Mouse (Mus musculus) lung, embryonic 15.5 days (tissue): Measurements from ENCODE around the gene Nell2. TPM values are rescaled to one million over a fixed set of nuclear protein-coding genes. Genes with fewer than 3 reads are reported as not detected.

ENCODE experiments used
- ATAC-seq: fragments of 200-750 bp; cut with Nextera tagmentation; 2 replicates; pipeline ENCODE4 v1.8.0; 2017; ENCODE audit warnings: moderate number of reproducible peaks, borderline replicate concordance; ENCODE audit not compliant: low FRiP score, low TSS enrichment; ENCODE audit errors: extremely low read depth
- H3K27ac ChIP-seq: fragments of 300-500 bp; sonication (generic); 2 replicates; pipeline ENCODE4 v1.5.1; 2015; ENCODE audit warnings: moderate library complexity, mild to moderate bottlenecking, inconsistent platforms
- H3K27me3 ChIP-seq: fragments of 300-500 bp; sonication (generic); 2 replicates; pipeline ENCODE4 v1.6.1; 2015; ENCODE audit warnings: inconsistent platforms
- H3K36me3 ChIP-seq: fragments of 300-500 bp; sonication (generic); 2 replicates; pipeline ENCODE4 v1.6.1; 2015; ENCODE audit warnings: inconsistent platforms
- H3K4me1 ChIP-seq: fragments of 300-500 bp; sonication (generic); 2 replicates; pipeline ENCODE4 v1.6.1; 2015; ENCODE audit warnings: inconsistent platforms
- H3K4me2 ChIP-seq: fragments of 300-500 bp; sonication (generic); 2 replicates; pipeline ENCODE4 v1.6.1; 2015; ENCODE audit warnings: inconsistent platforms, mild to moderate bottlenecking, moderate library complexity
- H3K4me3 ChIP-seq: fragments of 300-500 bp; sonication (generic); 2 replicates; pipeline ENCODE4 v1.5.1; 2015; ENCODE audit warnings: mild to moderate bottlenecking, inconsistent platforms
- H3K9ac ChIP-seq: fragments of 300-500 bp; sonication (generic); 2 replicates; pipeline ENCODE4 v1.6.1; 2015; ENCODE audit warnings: inconsistent platforms
- H3K9me3 ChIP-seq: fragments of 300-500 bp; sonication (generic); 2 replicates; pipeline ENCODE4 v1.6.1; 2016; ENCODE audit warnings: inconsistent platforms
- WGBS: fragments of 180-500 bp; shearing (Covaris S2); methylation state at CpG from one replicate; pipeline ENCODE4 v1.1.7; 2015; 5-methylcytosine and 5-hydroxymethylcytosine counted together
- polyA plus RNA-seq: library from polyadenylated mRNA; unstranded; fragments of >200 nt; fragmentation: Nextera tagmentation; extraction: Ambion mirVana; gene quantifications from 2 replicates; pipeline ENCODE4 v1.2.1, GENCODE M21; 2015

The Nell2 gene
- polyA plus RNA-seq, 1 experiment from 2014 or later = 1.8 TPM

DNA sequence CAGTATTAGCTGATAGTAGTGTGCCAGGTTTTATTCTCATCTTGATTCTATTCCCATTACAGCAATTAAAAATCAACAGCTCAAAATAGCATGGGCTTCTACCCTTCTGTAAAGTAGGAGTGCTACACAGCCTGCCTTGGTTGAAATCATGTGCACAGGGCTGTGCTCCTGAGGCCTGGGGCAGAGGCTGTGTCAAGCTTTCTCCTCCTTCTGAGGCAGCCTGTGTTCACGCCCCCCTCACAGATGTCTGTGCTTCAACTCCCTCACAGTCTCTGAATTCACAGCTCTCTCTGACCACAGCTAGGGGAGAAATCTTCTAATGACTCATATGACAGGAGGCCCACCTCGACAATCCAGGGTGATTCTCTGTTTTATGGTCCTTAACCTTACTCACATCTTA is 197.4 kb downstream of the Nell2 start:
- ATAC-seq = no peak
- Histone ChIP-seq H3K9ac (no peak overlapping the region), H3K27me3 (no peaks in the 10 kb centered on the region), H3K27ac (no peak overlapping the region), H3K4me2 (no peak overlapping the region), H3K4me3 (no peak overlapping the region), H3K4me1 (no peaks in the 10 kb centered on the region), H3K9me3 (no peaks in the 10 kb centered on the region), H3K36me3 (no peaks in the 10 kb centered on the region)
- WGBS = 49% methylated on average over 2 of the region's 2 CpGs

DNA sequence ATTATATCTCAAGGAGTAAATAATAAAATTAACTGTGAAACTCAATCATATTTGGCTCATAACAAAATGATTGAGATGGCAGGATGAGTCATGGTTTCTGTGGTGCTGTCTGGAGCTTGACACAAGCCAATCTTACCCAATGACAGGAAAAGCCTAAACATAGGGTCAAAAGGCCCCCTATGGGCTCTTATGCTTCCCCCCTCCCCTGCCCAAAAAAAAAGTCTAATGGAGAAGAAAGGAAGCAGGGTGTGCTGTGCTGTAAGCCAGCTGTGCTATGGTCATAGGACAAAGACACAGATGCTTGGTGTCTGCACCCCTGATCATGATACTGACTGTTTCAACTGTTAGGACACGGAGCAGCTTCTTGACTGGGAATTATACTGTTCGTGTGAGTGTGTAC is 205.6 kb downstream of the Nell2 start:
- Histone ChIP-seq H3K4me1 (no peaks in the 10 kb centered on the region), H3K36me3 (no peaks in the 10 kb centered on the region), H3K9me3 (no peaks in the 10 kb centered on the region), H3K9ac (no peak overlapping the region), H3K4me3 (no peak overlapping the region), H3K4me2 (no peak overlapping the region), H3K27me3 (no peaks in the 10 kb centered on the region), H3K27ac (no peak overlapping the region)
- peak; percentile 42; the same call in 1 of the 2 replicates for ATAC-seq
- WGBS = 70% methylated on average over 2 of the region's 2 CpGs

DNA sequence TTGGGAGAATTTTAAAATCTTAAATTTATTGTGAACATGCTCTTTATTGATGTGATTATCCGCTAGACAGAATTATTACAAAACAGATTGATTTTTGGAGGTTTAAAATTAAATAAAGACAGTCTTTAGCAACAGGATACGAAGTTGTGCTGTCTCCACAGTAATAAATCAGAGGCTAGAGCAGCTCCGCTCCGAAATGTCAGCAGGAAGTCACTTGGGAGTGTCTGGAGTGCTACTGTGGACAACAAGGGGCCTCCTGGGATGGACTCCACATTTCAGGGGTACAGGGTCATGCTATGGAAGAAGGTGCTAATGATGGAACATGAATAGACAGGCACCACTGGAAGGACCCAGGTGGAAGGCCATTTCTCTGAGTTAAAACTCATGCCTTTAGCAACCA is 211.7 kb downstream of the Nell2 start:
- Histone ChIP-seq H3K27ac (no peak overlapping the region), H3K4me3 (no peak overlapping the region), H3K4me2 (no peak overlapping the region), H3K27me3 (no peaks in the 10 kb centered on the region), H3K4me1 (no peaks in the 10 kb centered on the region), H3K9ac (no peak overlapping the region), H3K9me3 (no peaks in the 10 kb centered on the region), H3K36me3 (no peaks in the 10 kb centered on the region)
- no peak for ATAC-seq
- 48% methylated on average over 4 of the region's 4 CpGs for WGBS

DNA sequence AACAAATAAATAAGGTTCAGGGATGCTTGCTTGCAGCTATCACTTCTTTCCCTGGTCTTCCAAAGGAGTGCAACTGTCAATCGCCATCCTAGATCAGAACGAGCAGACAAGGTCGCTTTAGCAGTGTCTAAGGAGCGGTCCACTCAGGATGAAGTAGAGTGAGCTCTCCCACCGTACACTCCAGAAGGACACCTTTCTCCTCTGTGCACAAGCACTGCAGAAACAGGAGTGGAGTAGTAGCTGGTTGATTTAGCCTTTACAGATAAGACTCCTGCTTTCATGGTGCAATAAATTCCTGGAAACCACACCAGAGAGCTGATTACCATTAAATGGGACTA is 213.6 kb downstream of the Nell2 start:
- Histone ChIP-seq H3K9ac (no peak overlapping the region), H3K27ac (no peak overlapping the region), H3K4me3 (no peak overlapping the region), H3K4me1 (no peaks in the 10 kb centered on the region), H3K36me3 (no peaks in the 10 kb centered on the region), H3K4me2 (no peak overlapping the region), H3K9me3 (no peaks in the 10 kb centered on the region), H3K27me3 (no peaks in the 10 kb centered on the region)
- 89% methylated on average over 5 of the region's 5 CpGs for WGBS
- no peak for ATAC-seq

DNA sequence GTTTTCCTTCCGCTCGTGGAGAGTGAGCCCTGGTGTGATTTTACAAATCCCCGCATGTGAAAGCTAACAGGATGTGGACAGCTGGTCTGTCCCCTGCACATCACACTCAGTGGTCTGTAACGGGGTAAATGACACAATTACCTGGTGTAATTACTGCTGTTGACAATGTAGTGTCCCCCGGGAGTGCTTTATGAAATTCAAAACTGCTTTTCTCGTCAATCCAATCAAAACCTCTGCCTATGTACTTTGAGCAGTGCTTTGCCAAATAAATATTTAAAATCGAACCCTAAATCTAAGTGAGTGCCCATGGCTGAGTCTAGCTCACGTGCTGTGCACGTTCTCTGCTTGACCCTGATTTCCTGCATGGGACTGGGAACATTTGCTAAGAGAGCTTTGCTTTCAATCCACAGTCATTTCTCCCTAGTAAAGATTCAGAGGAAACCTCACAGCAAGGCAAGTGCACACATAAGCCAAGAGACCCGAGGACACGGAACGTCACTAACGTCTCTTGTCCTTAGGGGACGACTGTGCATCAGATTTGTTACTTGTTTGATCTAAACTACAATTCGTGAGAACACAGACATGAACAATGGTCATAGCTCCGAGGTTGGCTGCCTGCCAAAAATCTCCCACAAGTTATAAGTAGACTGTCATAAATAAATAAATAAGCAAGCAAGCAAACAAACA is 214.1 kb downstream of the Nell2 start:
- Histone ChIP-seq H3K9ac (no peak overlapping the region), H3K9me3 (no peaks in the 10 kb centered on the region), H3K4me1 (no peaks in the 10 kb centered on the region), H3K27ac (no peak overlapping the region), H3K4me2 (no peak overlapping the region), H3K27me3 (no peaks in the 10 kb centered on the region), H3K36me3 (no peaks in the 10 kb centered on the region), H3K4me3 (no peak overlapping the region)
- 53% methylated on average over 16 of the region's 16 CpGs for WGBS
- ATAC-seq = no peak

DNA sequence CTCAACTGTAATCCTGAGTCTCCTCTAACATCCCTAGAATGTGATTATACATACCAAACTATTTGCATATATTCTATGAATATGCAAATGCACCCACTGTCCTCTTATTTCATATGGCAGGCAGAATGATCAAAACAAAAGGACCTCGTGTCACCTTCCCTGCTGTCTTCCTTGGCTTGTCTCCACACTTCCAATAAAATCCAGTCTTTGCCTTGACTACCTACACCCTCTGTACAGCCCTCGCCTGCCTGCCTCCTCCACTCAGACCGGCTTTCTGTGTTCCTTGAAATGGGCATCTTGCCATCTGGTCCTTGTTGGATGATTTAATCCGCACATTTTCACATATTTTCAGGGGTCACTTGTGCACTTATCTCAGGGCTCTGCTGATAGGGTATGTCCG is 215.1 kb downstream of the Nell2 start:
- H3K4me1 ChIP-seq = no peaks in the 10 kb centered on the region
- WGBS = 57% methylated on average over 5 of the region's 5 CpGs
- no peak overlapping the region for H3K9ac ChIP-seq
- H3K4me3 ChIP-seq = no peak overlapping the region
- no peaks in the 10 kb centered on the region for H3K27me3 ChIP-seq
- H3K27ac ChIP-seq = no peak overlapping the region
- no peaks in the 10 kb centered on the region for H3K36me3 ChIP-seq
- H3K4me2 ChIP-seq = no peak overlapping the region
- no peak for ATAC-seq
- no peaks in the 10 kb centered on the region for H3K9me3 ChIP-seq

DNA sequence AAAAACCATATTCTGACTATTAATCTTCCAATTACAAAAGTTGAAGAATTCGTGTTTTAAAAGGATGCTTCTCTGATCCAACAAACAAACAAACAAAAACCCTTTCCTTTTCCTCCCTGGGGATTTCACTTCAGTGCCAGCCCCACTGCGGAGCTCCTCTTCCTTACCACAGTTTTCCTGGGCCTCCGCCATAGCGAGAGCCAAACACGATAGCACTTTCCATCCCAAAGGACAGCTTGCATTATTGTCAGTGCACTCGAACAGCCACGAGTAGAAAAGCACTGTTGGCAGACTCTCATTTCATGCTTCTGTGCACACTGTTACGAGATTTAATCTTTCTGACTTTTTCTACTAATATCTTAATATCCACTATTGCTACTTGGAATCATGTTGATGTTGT is 224.3 kb downstream of the Nell2 start:
- 82% methylated on average over 8 of the region's 8 CpGs for WGBS
- Histone ChIP-seq H3K4me2 (no peak overlapping the region), H3K9me3 (no peaks in the 10 kb centered on the region), H3K36me3 (no peaks in the 10 kb centered on the region), H3K9ac (no peak overlapping the region), H3K27ac (no peak overlapping the region), H3K4me1 (no peaks in the 10 kb centered on the region), H3K27me3 (no peaks in the 10 kb centered on the region), H3K4me3 (no peak overlapping the region)
- ATAC-seq = no peak

DNA sequence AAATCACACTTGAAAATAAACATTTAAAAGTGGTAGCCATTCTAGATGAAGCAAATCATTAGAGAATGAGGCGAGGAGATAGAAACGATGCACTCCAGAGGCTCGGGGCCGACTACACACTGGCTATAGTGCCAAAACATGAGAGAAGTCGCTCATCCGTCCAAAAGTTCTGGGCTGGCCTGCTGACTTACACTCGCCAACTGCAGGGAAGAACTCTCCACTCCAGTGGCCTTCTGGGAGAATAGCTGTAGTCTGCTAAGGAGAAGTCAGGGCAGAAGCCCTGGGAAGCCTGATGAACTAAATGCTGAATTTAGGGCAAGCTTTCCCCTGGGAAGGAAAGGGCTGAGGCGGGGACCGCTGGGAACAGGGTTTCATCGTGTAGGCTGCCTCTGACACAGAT is 231.8 kb downstream of the Nell2 start:
- H3K27me3 ChIP-seq = no peaks in the 10 kb centered on the region

DNA sequence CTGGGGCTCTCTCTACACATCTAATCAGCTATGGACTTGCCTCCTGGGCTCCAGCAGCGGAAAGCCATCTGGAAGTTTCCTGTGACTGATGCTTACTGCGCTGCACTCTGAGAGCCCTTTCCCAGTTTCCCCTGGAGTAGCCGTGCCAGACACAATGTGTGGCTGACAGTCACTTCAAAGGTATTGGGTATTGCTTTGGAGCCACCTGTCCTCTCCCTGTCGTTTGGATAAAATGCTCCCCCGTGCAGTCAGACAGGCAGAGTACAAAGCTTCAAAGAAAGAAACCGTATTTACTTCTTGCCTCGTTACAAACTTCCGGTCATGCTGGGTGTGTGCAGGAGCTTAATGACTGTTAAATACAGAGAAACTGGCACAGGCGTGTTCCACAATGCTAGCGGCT is 239.3 kb downstream of the Nell2 start:
- H3K27ac ChIP-seq = no peak overlapping the region
- H3K4me3 ChIP-seq = no peak overlapping the region
- no peaks in the 10 kb centered on the region for H3K4me1 ChIP-seq
- no peak overlapping the region for H3K4me2 ChIP-seq
- no peak for ATAC-seq
- no peaks in the 10 kb centered on the region for H3K9me3 ChIP-seq
- H3K27me3 ChIP-seq = no peaks in the 10 kb centered on the region
- H3K9ac ChIP-seq = no peak overlapping the region
- 45% methylated on average over 10 of the region's 10 CpGs for WGBS
- no peaks in the 10 kb centered on the region for H3K36me3 ChIP-seq

More for the DNA sequence above, 231.8 kb downstream of the Nell2 start:
- no peak overlapping the region for H3K4me2 ChIP-seq
- WGBS = 84% methylated on average over 10 of the region's 10 CpGs
- ATAC-seq = no peak
- no peaks in the 10 kb centered on the region for H3K36me3 ChIP-seq
- H3K9ac ChIP-seq = no peak overlapping the region
- no peak overlapping the region for H3K27ac ChIP-seq
- no peaks in the 10 kb centered on the region for H3K9me3 ChIP-seq
- no peaks in the 10 kb centered on the region for H3K4me1 ChIP-seq
- no peak overlapping the region for H3K4me3 ChIP-seq

DNA sequence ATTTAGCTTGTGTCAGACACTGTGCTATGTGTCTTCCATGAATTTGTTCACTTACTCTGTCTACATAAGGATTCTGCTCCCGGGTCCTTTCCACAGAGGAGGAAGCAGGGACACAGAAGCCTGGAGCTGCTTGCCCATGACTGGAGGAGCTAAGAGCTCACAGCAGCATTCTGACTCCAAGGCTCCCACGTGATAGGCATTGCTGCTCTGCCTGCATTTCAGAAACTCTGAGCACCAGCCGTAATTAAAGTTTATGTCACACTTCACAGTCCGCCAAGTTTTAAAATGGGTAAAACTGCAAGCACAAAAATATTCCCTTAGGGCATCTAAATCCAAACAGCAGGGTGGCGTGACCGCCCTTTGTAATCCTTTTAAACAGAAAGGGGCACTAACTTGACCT is 243.2 kb downstream of the Nell2 start:
- Histone ChIP-seq H3K4me3 (no peak overlapping the region), H3K4me2 (no peak overlapping the region), H3K9ac (no peak overlapping the region), H3K36me3 (no peaks in the 10 kb centered on the region), H3K9me3 (no peaks in the 10 kb centered on the region), H3K27me3 (no peaks in the 10 kb centered on the region), H3K27ac (no peak overlapping the region), H3K4me1 (no peaks in the 10 kb centered on the region)
- no peak for ATAC-seq
- 58% methylated on average over 6 of the region's 6 CpGs for WGBS

DNA sequence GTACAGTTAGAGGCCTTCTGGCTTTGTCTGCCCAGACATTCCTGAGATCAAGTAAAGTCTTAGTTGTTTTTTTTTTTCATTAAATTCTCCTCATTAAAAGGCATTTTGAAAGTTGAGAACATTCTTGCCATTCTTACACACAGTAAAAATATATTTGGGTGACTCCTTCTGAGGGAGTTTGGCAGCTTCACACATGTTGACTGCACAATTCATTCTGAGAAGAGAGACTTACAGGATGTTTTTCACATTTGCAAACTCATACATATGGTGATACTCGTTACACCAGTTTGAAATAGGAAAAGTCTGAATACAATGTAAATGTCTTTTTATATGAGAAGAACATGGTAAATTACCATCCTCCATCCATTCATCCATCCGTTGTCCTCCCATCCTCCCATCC is 247.4 kb downstream of the Nell2 start:
- ATAC-seq = no peak
- no peak overlapping the region for H3K9ac ChIP-seq
- H3K27me3 ChIP-seq = no peaks in the 10 kb centered on the region
- H3K4me2 ChIP-seq = no peak overlapping the region
- H3K4me3 ChIP-seq = no peak overlapping the region
- WGBS = 84% methylated on average over 2 of the region's 2 CpGs
- no peaks in the 10 kb centered on the region for H3K9me3 ChIP-seq
- no peaks in the 10 kb centered on the region for H3K4me1 ChIP-seq
- no peak overlapping the region for H3K27ac ChIP-seq
- H3K36me3 ChIP-seq = no peaks in the 10 kb centered on the region

DNA sequence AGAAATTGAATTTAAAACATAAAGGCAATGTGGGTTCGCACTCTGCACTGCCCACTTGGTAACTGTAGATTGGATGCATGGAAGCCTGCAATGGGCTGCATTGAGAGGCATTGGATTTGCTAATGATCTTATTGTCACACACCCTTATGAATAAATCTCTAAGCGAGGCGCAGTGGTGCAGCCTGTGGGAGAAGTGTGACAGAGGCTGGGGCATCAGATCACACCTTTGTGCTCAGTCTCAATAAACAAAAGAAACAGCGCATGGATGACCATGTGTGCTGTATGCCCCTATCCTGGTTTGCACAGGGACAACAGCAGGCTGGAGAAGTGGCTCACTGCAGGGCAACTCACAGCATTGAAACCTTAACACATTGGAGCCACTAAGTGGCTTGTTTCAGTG is 250.4 kb downstream of the Nell2 start:
- 74% methylated on average over 4 of the region's 4 CpGs for WGBS
- ATAC-seq = no peak
- H3K9me3 ChIP-seq = no peaks in the 10 kb centered on the region

DNA sequence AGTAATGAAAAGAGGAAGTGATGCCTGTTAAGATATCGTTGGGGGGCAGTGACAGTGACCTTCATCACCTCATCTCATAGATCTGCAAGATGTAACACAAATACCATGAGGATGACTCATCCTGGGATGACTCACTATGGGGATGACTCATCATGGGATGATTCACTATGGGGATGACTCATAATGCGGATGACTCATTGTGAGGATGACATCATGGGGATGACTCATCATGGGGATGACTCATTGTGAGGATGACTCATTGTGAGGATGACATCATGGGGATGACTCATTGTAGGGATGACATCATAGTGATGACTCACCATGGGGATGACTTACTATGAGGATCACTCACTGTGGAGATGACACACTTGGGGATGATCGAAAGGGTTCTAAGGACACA is 251.8 kb downstream of the Nell2 start:
- no peaks in the 10 kb centered on the region for H3K36me3 ChIP-seq
- no peak overlapping the region for H3K9ac ChIP-seq
- 91% methylated on average over 3 of the region's 3 CpGs for WGBS
- H3K4me1 ChIP-seq = no peaks in the 10 kb centered on the region
- no peaks in the 10 kb centered on the region for H3K9me3 ChIP-seq
- H3K27me3 ChIP-seq = no peaks in the 10 kb centered on the region
- H3K4me3 ChIP-seq = no peak overlapping the region
- no peak overlapping the region for H3K4me2 ChIP-seq
- ATAC-seq = no peak
- H3K27ac ChIP-seq = no peak overlapping the region

More for the DNA sequence above, 250.4 kb downstream of the Nell2 start:
- Histone ChIP-seq H3K27ac (no peak overlapping the region), H3K4me3 (no peak overlapping the region), H3K9ac (no peak overlapping the region), H3K27me3 (no peaks in the 10 kb centered on the region), H3K36me3 (no peaks in the 10 kb centered on the region), H3K4me1 (no peaks in the 10 kb centered on the region), H3K4me2 (no peak overlapping the region)
